Mouse (Mus musculus) intestine, embryonic 15.5 days (tissue): ENCODE results near the gene Tm4sf1. TPM values are rescaled to one million over a fixed set of nuclear protein-coding genes. Genes with fewer than 3 reads are reported as not detected.

Source experiments
- ATAC-seq: fragments of 200-750 bp; cut with Nextera tagmentation; 2 replicates; pipeline ENCODE4 v1.8.0; 2017; ENCODE audit warnings: moderate TSS enrichment, moderate library complexity
- H3K27ac ChIP-seq: fragments of 300-500 bp; sonication (generic); 2 replicates; pipeline ENCODE4 v1.5.1; 2015; ENCODE audit warnings: mild to moderate bottlenecking, inconsistent platforms
- H3K27me3 ChIP-seq: fragments of 300-500 bp; sonication (generic); replicated peaks from 2 replicates; pipeline ENCODE4 v1.6.1; 2015; ENCODE audit warnings: inconsistent platforms
- H3K36me3 ChIP-seq: fragments of 300-500 bp; sonication (generic); 2 replicates; pipeline ENCODE4 v1.6.1; 2015; ENCODE audit warnings: inconsistent platforms
- H3K4me1 ChIP-seq: fragments of 300-500 bp; sonication (generic); replicated peaks from 2 replicates; pipeline ENCODE4 v1.6.1; 2015; ENCODE audit warnings: inconsistent platforms
- H3K4me2 ChIP-seq: fragments of 300-500 bp; sonication (generic); replicated peaks from 2 replicates; pipeline ENCODE4 v1.6.1; 2015; ENCODE audit warnings: mild to moderate bottlenecking, inconsistent platforms
- H3K4me3 ChIP-seq: fragments of 300-500 bp; sonication (generic); replicated peaks from 2 replicates; pipeline ENCODE4 v1.5.1; 2015; ENCODE audit warnings: inconsistent platforms
- H3K9ac ChIP-seq: fragments of 300-500 bp; sonication (generic); 2 replicates; pipeline ENCODE4 v1.6.1; 2015; ENCODE audit warnings: inconsistent platforms
- H3K9me3 ChIP-seq: fragments of 300-500 bp; sonication (generic); 2 replicates; pipeline ENCODE4 v1.6.1; 2016; ENCODE audit warnings: inconsistent platforms
- WGBS: fragments of 180-500 bp; shearing (Covaris S2); methylation state at CpG from one replicate; pipeline ENCODE4 v1.1.7; 2015; 5-methylcytosine and 5-hydroxymethylcytosine counted together
- polyA plus RNA-seq: library from polyadenylated mRNA; unstranded; fragments of >200 nt; fragmentation: Nextera tagmentation; extraction: Ambion mirVana; gene quantifications from 2 replicates; pipeline ENCODE4 v1.2.1, GENCODE M21; 2015

Gene Tm4sf1
- 71.3 and 72.9 TPM in 2 replicates for polyA plus RNA-seq

DNA sequence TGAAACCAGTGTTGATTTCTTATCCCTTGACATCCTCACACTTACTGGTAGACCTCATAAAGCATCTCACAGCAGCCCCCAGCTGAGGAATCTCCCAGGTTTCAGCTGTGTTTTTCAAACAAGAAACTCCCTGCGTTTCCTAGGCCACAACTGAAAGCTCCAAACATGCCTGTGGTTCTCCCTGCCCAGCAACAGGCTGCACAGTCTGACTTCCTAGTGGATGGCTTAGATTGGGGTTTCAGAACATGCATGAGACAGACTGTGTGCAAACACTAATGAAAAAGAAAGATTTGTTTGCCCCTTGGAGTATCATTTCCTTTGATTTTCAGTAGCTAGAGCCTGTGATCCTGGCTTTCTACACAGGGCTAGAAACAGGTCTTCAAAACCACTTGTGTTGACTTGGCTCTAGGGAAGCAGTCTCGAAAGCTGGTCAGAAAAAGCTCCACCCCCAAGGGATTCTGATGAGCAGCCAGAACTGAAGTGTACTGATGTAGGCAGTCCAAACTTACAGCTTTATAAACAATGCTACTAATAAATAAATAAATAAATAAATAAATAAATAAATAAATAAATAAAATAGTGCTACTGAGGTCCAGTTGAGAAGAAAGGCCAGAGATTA lies at the start of gene Tm4sf1:
Gene Tm4sf1, minus strand, starts transcription at position 68 of the 619 bp plus-strand sequence.
- Histone ChIP-seq H3K4me2 (no peak within 1 kb of the TSS), H3K4me1 (no peaks in the 10 kb centered on the region), H3K27me3 (no peaks in the 10 kb centered on the region), H3K9ac (no peak within 1 kb of the TSS), H3K4me3 (no peak within 1 kb of the TSS), H3K36me3 (no peaks in the 10 kb centered on the region), H3K27ac (no peak within 1 kb of the TSS), H3K9me3 (no peaks in the 10 kb centered on the region)
- 78% methylated on average over 2 of the region's 2 CpGs for WGBS
- no peak for ATAC-seq

DNA sequence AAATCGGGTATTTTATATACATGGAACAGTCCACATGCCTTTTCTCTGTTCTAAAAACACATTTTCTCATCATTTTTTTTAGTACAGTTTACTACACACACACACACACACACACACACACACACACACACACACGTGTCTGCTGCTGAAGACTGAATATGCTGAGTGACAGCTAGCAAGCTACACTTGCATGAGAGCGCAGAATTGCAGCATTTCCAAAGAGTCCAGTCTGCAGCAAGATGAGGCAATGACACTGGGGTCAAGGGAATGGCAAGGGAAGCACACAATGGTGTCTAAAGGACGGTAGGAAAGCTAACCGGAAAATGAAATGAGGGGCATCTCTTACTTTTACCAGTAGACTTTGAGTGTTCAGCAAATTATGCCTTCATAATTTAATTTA lies 43.0 kb upstream of the Tm4sf1 start:
- peak; percentile 14; the same call in 1 of the 2 replicates for ATAC-seq
- Histone ChIP-seq H3K4me1 (no peaks in the 10 kb centered on the region), H3K36me3 (no peaks in the 10 kb centered on the region), H3K27me3 (no peaks in the 10 kb centered on the region), H3K27ac (no peak overlapping the region), H3K4me3 (no peak overlapping the region), H3K4me2 (no peak overlapping the region), H3K9me3 (no peaks in the 10 kb centered on the region), H3K9ac (no peak overlapping the region)
- WGBS, result 65% methylated on average over 5 of the region's 5 CpGs

DNA sequence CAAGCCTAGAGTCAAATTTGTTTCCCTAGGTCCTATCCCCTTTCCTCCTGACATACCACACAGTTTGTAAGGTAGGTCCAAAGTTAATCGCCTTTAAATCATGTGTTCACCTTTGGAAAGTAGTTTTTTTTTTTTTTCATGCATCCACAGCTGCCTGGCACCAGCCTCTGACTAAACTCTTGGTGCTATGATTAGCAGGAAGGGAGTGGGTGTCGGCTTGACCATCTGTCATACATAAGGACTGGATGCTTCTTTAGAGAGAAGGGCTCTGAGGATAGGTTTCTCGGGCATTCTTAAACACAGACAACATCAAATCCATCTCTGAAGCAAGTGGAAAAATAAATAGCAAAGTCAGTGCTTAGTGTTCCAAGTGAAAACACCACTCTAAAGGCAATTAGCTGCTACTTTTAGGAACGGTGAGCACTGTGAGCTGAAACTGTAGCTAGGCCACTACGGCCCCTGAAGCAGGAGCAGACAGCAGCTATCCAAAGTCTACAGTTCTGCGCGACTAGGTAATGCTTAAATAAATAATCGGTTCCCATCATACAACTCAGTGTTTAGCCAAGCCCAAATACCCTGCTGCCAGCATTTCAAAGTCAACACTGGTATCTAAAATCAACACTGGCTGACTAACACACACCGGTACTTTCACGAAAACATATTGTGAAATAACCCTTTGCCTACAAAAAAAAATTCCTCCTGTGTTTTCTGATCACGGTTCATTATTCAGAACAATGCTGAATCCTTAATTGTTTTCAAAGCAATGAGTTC lies 42.2 kb upstream of the Tm4sf1 start:
- no peak overlapping the region for H3K4me2 ChIP-seq
- H3K36me3 ChIP-seq, result no peaks in the 10 kb centered on the region
- H3K27me3 ChIP-seq, result no peaks in the 10 kb centered on the region
- peak overlapping the region; percentile 52; the same call in 1 of the 2 replicates for H3K27ac ChIP-seq
- WGBS, result 36% methylated on average over 11 of the region's 11 CpGs
- no peak overlapping the region for H3K9ac ChIP-seq
- peak; percentile 94 for ATAC-seq
- no peak overlapping the region for H3K4me3 ChIP-seq
- no peaks in the 10 kb centered on the region for H3K9me3 ChIP-seq
- H3K4me1 ChIP-seq, result no peaks in the 10 kb centered on the region

- no peaks in the 10 kb centered on the region for H3K4me1 ChIP-seq
- no peak overlapping the region for H3K9ac ChIP-seq
- no peaks in the 10 kb centered on the region for H3K36me3 ChIP-seq
- H3K9me3 ChIP-seq, result no peaks in the 10 kb centered on the region
- peak; percentile 58; the same call in 1 of the 2 replicates for ATAC-seq
- H3K27me3 ChIP-seq, result no peaks in the 10 kb centered on the region
- no peak overlapping the region for H3K4me2 ChIP-seq
- 75% methylated on average over 4 of the region's 4 CpGs for WGBS
- H3K4me3 ChIP-seq, result no peak overlapping the region
- no peak overlapping the region for H3K27ac ChIP-seq
These were observed 41.2 kb upstream of the Tm4sf1 start for GRCm38 (mm10) chr3:57342976-57343375.

DNA sequence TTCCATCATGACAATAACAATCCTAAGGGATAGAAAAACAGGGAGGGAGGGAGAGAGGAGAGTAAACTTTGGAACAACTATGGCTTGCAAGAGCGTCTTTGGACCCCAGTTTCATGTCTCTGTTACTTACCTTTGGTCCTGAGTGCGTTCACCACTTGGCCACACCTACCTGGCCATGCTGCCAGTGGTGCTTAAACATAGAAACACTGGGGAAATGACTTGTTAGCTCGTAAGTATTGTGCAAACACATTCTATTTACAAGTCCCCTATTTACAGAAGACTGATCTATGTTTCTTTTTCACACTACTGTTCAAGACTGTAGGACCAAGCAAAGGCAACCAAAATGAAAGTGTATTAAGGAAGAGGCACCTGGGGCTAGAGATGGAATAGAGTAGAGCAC lies 39.5 kb upstream of the Tm4sf1 start:
- H3K4me2 ChIP-seq, result no peak overlapping the region
- H3K9ac ChIP-seq, result no peak overlapping the region
- H3K27ac ChIP-seq, result no peak overlapping the region
- H3K4me3 ChIP-seq, result no peak overlapping the region
- H3K4me1 ChIP-seq, result no peaks in the 10 kb centered on the region
- 70% methylated on average over 3 of the region's 3 CpGs for WGBS
- H3K27me3 ChIP-seq, result no peaks in the 10 kb centered on the region
- no peaks in the 10 kb centered on the region for H3K36me3 ChIP-seq
- H3K9me3 ChIP-seq, result no peaks in the 10 kb centered on the region
- ATAC-seq, result no peak

GRCm38 (mm10) chr3:57335080-57335815 lies 33.5 kb upstream of the Tm4sf1 start:
- no peaks in the 10 kb centered on the region for H3K9me3 ChIP-seq
- no peak overlapping the region for H3K9ac ChIP-seq
- H3K27me3 ChIP-seq, result no peaks in the 10 kb centered on the region
- no peak overlapping the region for H3K4me2 ChIP-seq
- no peak for ATAC-seq
- H3K4me3 ChIP-seq, result no peak overlapping the region
- no peaks in the 10 kb centered on the region for H3K4me1 ChIP-seq
- 78% methylated on average over 3 of the region's 3 CpGs for WGBS
- 0 out of 2 replicates have a peak overlapping the region, but pooled peaks have one; percentile 27 for H3K27ac ChIP-seq
- no peaks in the 10 kb centered on the region for H3K36me3 ChIP-seq

DNA sequence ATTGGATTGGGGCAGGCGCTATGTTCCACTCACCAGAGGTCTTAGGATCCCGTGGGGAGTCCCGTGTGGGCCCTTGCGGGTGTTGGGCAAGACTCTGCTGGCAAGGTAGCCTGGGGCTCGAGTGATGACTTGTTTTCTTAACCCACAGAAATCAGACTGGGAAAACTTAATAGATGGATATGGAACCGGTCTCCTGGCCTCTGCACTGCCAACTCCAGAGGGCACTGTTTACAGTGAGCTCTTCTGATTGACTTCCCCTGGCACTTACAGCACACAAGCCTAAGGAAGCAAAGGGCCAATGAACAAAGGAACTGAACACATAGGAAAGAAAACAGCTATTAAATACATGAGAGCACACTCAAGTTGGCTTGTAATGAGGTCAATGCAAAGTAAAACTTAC lies 26.2 kb upstream of the Tm4sf1 start:
- Histone ChIP-seq H3K4me3 (no peak overlapping the region), H3K36me3 (no peaks in the 10 kb centered on the region), H3K4me2 (no peak overlapping the region), H3K9me3 (no peaks in the 10 kb centered on the region), H3K27me3 (no peaks in the 10 kb centered on the region), H3K27ac (no peak overlapping the region), H3K9ac (no peak overlapping the region), H3K4me1 (no peaks in the 10 kb centered on the region)
- 87% methylated on average over 5 of the region's 6 CpGs for WGBS
- ATAC-seq, result no peak

DNA sequence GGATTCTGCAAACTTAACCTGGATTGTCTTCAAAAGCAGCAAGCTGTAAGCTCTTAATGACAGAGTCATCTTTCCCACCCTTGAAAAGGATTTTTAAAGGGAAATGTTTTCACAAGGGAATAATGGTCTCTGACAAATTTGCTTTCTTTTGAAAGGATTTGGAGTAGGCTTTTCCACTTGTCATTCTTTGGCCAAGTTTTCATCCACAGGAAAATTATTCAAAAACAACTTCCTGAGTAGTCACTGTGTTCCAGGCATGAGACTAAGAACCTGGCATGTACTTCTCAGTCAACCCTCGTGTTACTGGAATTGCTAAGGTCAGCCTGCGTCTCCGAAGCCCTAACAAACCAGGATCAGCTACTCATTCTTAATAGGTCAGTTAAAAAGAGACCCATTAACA lies 5.3 kb upstream of the Tm4sf1 start:
- no peaks in the 10 kb centered on the region for H3K36me3 ChIP-seq
- no peak overlapping the region for H3K4me2 ChIP-seq
- H3K9me3 ChIP-seq, result no peaks in the 10 kb centered on the region
- no peaks in the 10 kb centered on the region for H3K27me3 ChIP-seq
- H3K4me1 ChIP-seq, result no peaks in the 10 kb centered on the region
- WGBS, result 77% methylated on average over 3 of the region's 3 CpGs
- no peak for ATAC-seq
- no peak overlapping the region for H3K9ac ChIP-seq
- H3K4me3 ChIP-seq, result no peak overlapping the region
- no peak overlapping the region for H3K27ac ChIP-seq

GRCm38 (mm10) chr3:57305564-57305963 lies 3.8 kb upstream of the Tm4sf1 start:
- Histone ChIP-seq H3K4me1 (no peaks in the 10 kb centered on the region), H3K27ac (no peak overlapping the region), H3K27me3 (no peaks in the 10 kb centered on the region), H3K4me3 (no peak overlapping the region), H3K4me2 (no peak overlapping the region), H3K9ac (no peak overlapping the region), H3K9me3 (no peaks in the 10 kb centered on the region), H3K36me3 (no peaks in the 10 kb centered on the region)
- ATAC-seq, result no peak
- 71% methylated on average over 4 of the region's 4 CpGs for WGBS

DNA sequence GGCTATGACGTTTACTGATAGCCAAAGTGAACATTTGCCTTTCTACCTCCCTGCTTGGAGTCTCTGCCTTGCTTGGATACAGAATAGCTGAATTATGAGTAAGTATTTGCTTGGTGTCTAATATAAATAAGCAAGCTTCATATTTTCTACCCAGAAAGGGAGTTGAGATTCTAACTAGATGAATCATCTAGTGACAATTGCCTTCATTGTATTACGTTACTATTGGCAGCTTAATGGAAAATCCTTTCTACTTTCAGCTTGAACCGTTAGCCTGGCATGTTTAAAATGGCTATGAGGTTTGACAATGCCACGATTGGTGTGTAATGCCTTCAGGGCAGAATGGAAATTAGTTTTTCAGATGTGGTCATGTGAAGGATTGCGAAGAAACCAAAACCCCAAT lies 2.7 kb upstream of the Tm4sf1 start:
- no peaks in the 10 kb centered on the region for H3K27me3 ChIP-seq
- H3K4me2 ChIP-seq, result no peak overlapping the region
- no peak overlapping the region for H3K9ac ChIP-seq
- 65% methylated on average over 5 of the region's 5 CpGs for WGBS
- no peaks in the 10 kb centered on the region for H3K9me3 ChIP-seq
- ATAC-seq, result no peak
- H3K4me3 ChIP-seq, result no peak overlapping the region
- H3K27ac ChIP-seq, result no peak overlapping the region
- no peaks in the 10 kb centered on the region for H3K36me3 ChIP-seq
- no peaks in the 10 kb centered on the region for H3K4me1 ChIP-seq

DNA sequence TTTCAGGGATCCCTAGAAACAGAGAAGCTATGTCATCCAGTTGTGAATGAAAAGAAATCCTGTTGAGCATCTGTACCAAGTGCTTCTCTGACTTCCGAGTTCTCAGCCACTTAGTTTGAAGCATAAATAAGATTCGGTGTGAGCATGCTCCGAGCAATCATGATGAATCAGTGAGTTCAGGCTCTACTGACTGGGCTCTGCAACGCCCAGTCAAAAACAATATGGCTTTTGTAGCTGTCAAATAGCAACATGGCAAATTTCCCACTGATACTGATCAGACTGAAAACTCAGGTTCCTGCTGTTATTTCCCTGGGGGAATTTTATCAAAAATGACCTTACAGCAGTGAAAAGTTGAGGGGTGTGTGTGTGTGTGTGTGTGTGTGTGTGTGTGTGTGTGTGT lies 2.3 kb upstream of the Tm4sf1 start:
- Histone ChIP-seq H3K4me1 (no peaks in the 10 kb centered on the region), H3K9me3 (no peaks in the 10 kb centered on the region), H3K27ac (no peak overlapping the region), H3K36me3 (no peaks in the 10 kb centered on the region), H3K4me3 (no peak overlapping the region), H3K9ac (no peak overlapping the region), H3K4me2 (no peak overlapping the region), H3K27me3 (no peaks in the 10 kb centered on the region)
- no peak for ATAC-seq
- 62% methylated on average over 4 of the region's 4 CpGs for WGBS

- H3K27ac ChIP-seq, result no peak overlapping the region
- no peaks in the 10 kb centered on the region for H3K4me1 ChIP-seq
- no peaks in the 10 kb centered on the region for H3K27me3 ChIP-seq
- 92% methylated on average over 3 of the region's 3 CpGs for WGBS
- H3K9me3 ChIP-seq, result no peaks in the 10 kb centered on the region
- no peak for ATAC-seq
- no peak overlapping the region for H3K4me3 ChIP-seq
- no peaks in the 10 kb centered on the region for H3K36me3 ChIP-seq
- H3K4me2 ChIP-seq, result no peak overlapping the region
- H3K9ac ChIP-seq, result no peak overlapping the region
These were observed 1.7 kb upstream of the Tm4sf1 start for GRCm38 (mm10) chr3:57303486-57303885.
